Mouse (Mus musculus): Measurements from ENCODE around the gene Cplx3. TPM values are rescaled to one million over a fixed set of nuclear protein-coding genes. Genes with fewer than 3 reads are reported as not detected.

The Cplx3 gene
- polyA plus RNA-seq, 1 experiment from 2014 or later: 0.45 TPM

- WGBS: under 1% methylated on average over 18 of the region's 18 CpGs
- Histone ChIP-seq H3K9me3 (no peaks in the 10 kb centered on the region), H3K27ac (replicated peaks) (peak overlapping the region; percentile 97), H3K9ac (replicated peaks) (peak overlapping the region; percentile 99), H3K4me3 (peak overlapping the region; percentile 92), H3K4me2 (replicated peaks) (peak overlapping the region; percentile 77), H3K27me3 (no peaks in the 10 kb centered on the region), H3K4me1 (peaks cover 53% of the 10 kb centered on the region), H3K36me3 (no peaks in the 10 kb centered on the region; the same call in 1 of the 2 replicates)
- ATAC-seq (replicated peaks): peak; percentile 36
These were observed 38.4 kb upstream of the Cplx3 start for GRCm38 (mm10) chr9:57644442-57644943.

DNA sequence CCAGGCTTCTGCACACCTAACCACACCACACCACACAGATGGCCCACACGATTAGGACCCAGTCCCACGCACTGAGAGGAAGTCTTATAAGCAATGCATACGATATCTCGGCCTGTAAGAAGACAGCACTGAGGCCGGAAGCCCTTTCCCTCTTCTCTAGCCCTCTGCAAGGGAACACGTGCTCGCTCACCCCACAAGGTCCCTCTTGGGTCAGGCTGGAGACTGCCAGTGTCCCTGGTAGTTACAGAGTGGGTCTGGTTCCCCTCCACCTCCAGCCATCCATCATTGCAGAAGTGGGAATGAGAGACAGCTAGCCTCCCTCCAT is 37.7 kb upstream of the Cplx3 start:
- WGBS: 69% methylated on average over 7 of the region's 7 CpGs
- H3K4me3 ChIP-seq: peak overlapping the region; percentile 92
- H3K27ac ChIP-seq (replicated peaks): no peak overlapping the region
- no peak for ATAC-seq (replicated peaks)
- H3K9me3 ChIP-seq: no peaks in the 10 kb centered on the region
- H3K27me3 ChIP-seq: no peaks in the 10 kb centered on the region
- no peaks in the 10 kb centered on the region; the same call in 1 of the 2 replicates for H3K36me3 ChIP-seq
- peak overlapping the region; percentile 99 for H3K9ac ChIP-seq (replicated peaks)
- peaks cover 60% of the 10 kb centered on the region for H3K4me1 ChIP-seq
- H3K4me2 ChIP-seq (replicated peaks): peak overlapping the region; percentile 77

DNA sequence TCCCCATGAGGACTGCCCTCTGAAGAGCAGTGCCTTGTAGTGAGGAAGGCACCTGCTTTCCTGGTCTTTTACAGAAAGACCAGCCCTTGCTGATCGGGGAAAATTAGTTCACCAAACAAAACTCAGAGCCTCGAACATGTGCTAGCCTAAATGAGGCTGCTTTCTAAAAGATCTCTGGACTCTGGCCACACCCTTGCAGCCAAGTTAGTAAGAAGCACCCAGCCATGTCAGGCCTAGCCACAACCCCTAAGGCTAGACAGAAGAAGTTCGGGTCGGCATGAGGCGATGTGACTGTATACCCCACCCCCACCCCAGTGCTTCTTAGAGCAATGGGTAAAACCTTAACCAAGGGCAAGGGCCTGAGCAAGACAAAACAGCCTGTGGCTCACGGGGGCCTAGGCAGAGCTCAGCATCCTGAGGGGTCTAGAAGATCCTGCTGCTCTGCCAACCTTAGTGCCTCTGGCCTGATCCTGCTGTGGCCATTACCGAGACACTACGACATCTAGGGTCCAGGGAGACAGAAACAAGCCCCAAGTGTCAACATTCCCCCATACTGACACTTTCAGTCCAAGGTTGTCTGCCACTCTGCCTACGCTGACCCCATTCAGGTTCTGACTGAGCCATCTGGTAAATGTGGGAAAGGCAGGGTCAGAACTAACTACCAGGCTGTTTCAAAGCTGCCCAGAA is 37.2 kb upstream of the Cplx3 start:
- WGBS: 72% methylated on average over 9 of the region's 9 CpGs
- Histone ChIP-seq H3K27ac (replicated peaks) (no peak overlapping the region), H3K4me3 (peak overlapping the region; percentile 92), H3K4me2 (replicated peaks) (peak overlapping the region; percentile 77), H3K4me1 (peaks cover 65% of the 10 kb centered on the region), H3K36me3 (no peaks in the 10 kb centered on the region; the same call in 1 of the 2 replicates), H3K9me3 (no peaks in the 10 kb centered on the region), H3K27me3 (no peaks in the 10 kb centered on the region), H3K9ac (replicated peaks) (peak overlapping the region; percentile 99)
- no peak for ATAC-seq (replicated peaks)

- no peak for ATAC-seq (replicated peaks)
These were observed 35.9 kb upstream of the Cplx3 start for GRCm38 (mm10) chr9:57641775-57642550.

GRCm38 (mm10) chr9:57641022-57641421 is 34.9 kb upstream of the Cplx3 start:
- WGBS: 92% methylated on average over 1 of the region's 1 CpGs
- Histone ChIP-seq H3K9me3 (no peaks in the 10 kb centered on the region), H3K4me3 (no peak overlapping the region), H3K9ac (replicated peaks) (peak overlapping the region; percentile 27), H3K36me3 (no peaks in the 10 kb centered on the region; the same call in 1 of the 2 replicates), H3K27me3 (no peaks in the 10 kb centered on the region), H3K27ac (replicated peaks) (peak overlapping the region; percentile 17; the same call in 1 of the 2 replicates), H3K4me1 (peaks cover 79% of the 10 kb centered on the region), H3K4me2 (replicated peaks) (no peak overlapping the region)
- ATAC-seq (replicated peaks): no peak

More at GRCm38 (mm10) chr9:57641775-57642550, 35.9 kb upstream of the Cplx3 start:
- H3K4me2 ChIP-seq (replicated peaks): no peak overlapping the region
- H3K27ac ChIP-seq (replicated peaks): no peak overlapping the region
- peaks cover 78% of the 10 kb centered on the region for H3K4me1 ChIP-seq
- WGBS: 85% methylated on average over 13 of the region's 13 CpGs
- H3K36me3 ChIP-seq: no peaks in the 10 kb centered on the region; the same call in 1 of the 2 replicates
- H3K9me3 ChIP-seq: no peaks in the 10 kb centered on the region
- H3K9ac ChIP-seq (replicated peaks): no peak overlapping the region; the same call in 1 of the 2 replicates
- no peaks in the 10 kb centered on the region for H3K27me3 ChIP-seq
- H3K4me3 ChIP-seq: no peak overlapping the region

DNA sequence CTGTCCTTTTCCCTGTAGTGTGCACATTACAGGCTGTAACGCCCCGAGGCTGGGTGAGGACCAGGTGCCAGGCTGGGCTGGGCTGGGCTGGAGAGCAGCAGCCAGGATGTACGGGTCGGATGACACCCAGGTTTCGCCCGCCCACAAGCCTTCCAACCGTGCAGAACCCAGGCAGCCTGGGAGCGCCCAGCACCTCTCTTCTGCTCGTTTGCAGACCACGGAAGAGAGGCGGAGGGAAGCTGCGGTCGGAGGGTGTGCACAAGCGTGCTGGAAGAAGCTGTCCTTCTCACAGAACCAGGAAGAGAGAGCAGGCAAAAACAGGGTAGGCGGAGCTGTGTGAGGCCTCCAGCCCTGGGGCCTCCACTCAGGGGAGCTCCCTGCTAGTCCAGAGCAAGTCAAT is 34.3 kb upstream of the Cplx3 start:
- Histone ChIP-seq H3K27ac (replicated peaks) (peak overlapping the region; percentile 17; the same call in 1 of the 2 replicates), H3K4me2 (replicated peaks) (peak overlapping the region; percentile 1; the same call in 1 of the 2 replicates), H3K9me3 (no peaks in the 10 kb centered on the region), H3K36me3 (no peaks in the 10 kb centered on the region; the same call in 1 of the 2 replicates), H3K4me1 (peaks cover 76% of the 10 kb centered on the region), H3K4me3 (no peak overlapping the region), H3K27me3 (no peaks in the 10 kb centered on the region), H3K9ac (replicated peaks) (peak overlapping the region; percentile 27)
- ATAC-seq (replicated peaks): no peak
- 27% methylated on average over 15 of the region's 15 CpGs for WGBS

DNA sequence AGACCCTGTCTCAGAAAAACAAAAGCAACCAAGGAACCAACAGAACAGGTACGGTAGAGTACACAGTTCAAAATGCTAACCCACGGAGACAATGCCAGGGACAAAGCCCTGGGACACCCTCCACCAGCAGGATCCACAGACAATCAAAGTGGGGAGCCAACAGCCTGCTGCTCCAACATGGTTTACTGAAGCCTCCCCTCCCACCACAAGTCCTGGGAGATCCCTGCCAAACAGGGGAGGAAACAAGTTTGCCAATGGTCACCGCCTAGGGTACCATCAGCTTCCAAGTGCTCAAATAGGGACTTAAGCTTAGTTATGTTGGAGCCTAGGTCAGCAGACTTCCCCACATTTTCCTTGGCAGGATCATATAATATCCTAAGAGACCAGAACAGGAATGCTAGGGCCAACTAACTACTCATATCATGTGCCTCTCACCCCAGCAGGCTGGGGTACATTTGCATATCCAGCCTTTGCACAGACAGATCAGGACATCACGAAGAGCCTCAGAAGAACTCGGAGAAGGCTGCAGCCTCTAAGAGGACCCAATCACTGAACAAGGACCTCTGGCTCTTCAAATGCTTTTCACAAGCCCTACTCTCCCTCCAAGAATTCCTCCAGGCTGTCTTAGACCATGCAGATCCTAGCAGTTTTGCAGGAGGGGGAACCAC is 33.7 kb upstream of the Cplx3 start:
- Histone ChIP-seq H3K27ac (replicated peaks) (peak overlapping the region; percentile 17; the same call in 1 of the 2 replicates), H3K4me1 (peaks cover 76% of the 10 kb centered on the region), H3K4me2 (replicated peaks) (peak overlapping the region; percentile 1; the same call in 1 of the 2 replicates), H3K9me3 (no peaks in the 10 kb centered on the region), H3K4me3 (no peak overlapping the region), H3K27me3 (no peaks in the 10 kb centered on the region), H3K9ac (replicated peaks) (peak overlapping the region; percentile 27), H3K36me3 (no peaks in the 10 kb centered on the region; the same call in 1 of the 2 replicates)
- WGBS: 64% methylated on average over 5 of the region's 5 CpGs
- no peak for ATAC-seq (replicated peaks)

GRCm38 (mm10) chr9:57638651-57639459 is 32.8 kb upstream of the Cplx3 start:
- H3K4me2 ChIP-seq (replicated peaks): no peak overlapping the region
- H3K36me3 ChIP-seq: no peaks in the 10 kb centered on the region; the same call in 1 of the 2 replicates
- ATAC-seq (replicated peaks): no peak
- H3K4me1 ChIP-seq: peaks cover 78% of the 10 kb centered on the region
- H3K4me3 ChIP-seq: no peak overlapping the region
- H3K9ac ChIP-seq (replicated peaks): peak overlapping the region; percentile 11; the same call in 1 of the 2 replicates
- 0 out of 2 replicates have a peak overlapping the region, but pooled peaks have one; percentile 8 for H3K27ac ChIP-seq (replicated peaks)
- H3K27me3 ChIP-seq: no peaks in the 10 kb centered on the region
- H3K9me3 ChIP-seq: no peaks in the 10 kb centered on the region
- 47% methylated on average over 8 of the region's 8 CpGs for WGBS

- Histone ChIP-seq H3K4me1 (peaks cover 75% of the 10 kb centered on the region), H3K9ac (replicated peaks) (no peak overlapping the region)
- peak; percentile 44; the same call in 1 of the 2 replicates for ATAC-seq (replicated peaks)
These were observed 31.8 kb upstream of the Cplx3 start for GRCm38 (mm10) chr9:57637741-57638322.

DNA sequence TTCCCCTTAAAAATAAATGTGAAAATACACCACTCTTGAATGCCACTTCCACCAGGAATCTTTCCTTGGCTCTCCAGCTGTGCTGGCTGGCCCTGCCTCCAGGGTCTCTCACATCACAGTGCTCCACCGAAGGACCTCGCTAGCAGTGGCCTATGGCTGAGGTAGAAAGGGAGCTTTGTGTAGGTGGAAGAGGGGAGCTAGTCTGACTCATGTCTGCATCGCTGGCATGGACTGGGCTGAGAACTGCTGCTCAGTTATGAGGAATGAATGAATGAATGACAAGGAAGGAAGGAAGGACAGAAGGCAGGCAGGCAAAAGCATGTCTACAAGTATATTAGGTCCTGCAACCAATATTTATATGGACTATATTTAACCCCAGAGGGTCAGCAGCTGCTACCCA is 31.2 kb upstream of the Cplx3 start:
- Histone ChIP-seq H3K4me2 (replicated peaks) (no peak overlapping the region), H3K9ac (replicated peaks) (no peak overlapping the region), H3K4me3 (no peak overlapping the region), H3K4me1 (peaks cover 70% of the 10 kb centered on the region), H3K36me3 (no peaks in the 10 kb centered on the region; the same call in 1 of the 2 replicates), H3K27me3 (no peaks in the 10 kb centered on the region), H3K9me3 (no peaks in the 10 kb centered on the region), H3K27ac (replicated peaks) (no peak overlapping the region; the same call in 1 of the 2 replicates)
- ATAC-seq (replicated peaks): no peak
- 64% methylated on average over 3 of the region's 3 CpGs for WGBS

More at GRCm38 (mm10) chr9:57637741-57638322, 31.8 kb upstream of the Cplx3 start:
- peak overlapping the region; percentile 47 for H3K27ac ChIP-seq (replicated peaks)
- no peaks in the 10 kb centered on the region for H3K27me3 ChIP-seq
- H3K9me3 ChIP-seq: no peaks in the 10 kb centered on the region
- no peaks in the 10 kb centered on the region; the same call in 1 of the 2 replicates for H3K36me3 ChIP-seq
- no peak overlapping the region for H3K4me2 ChIP-seq (replicated peaks)
- WGBS: 52% methylated on average over 6 of the region's 6 CpGs
- H3K4me3 ChIP-seq: no peak overlapping the region

Data from forebrain, embryonic 15.5 days (tissue).